Mouse (Mus musculus) forebrain, postnatal 0 days (tissue): ENCODE measurements around the gene Rbp1. TPM values are rescaled to one million over a fixed set of nuclear protein-coding genes. Genes with fewer than 3 reads are reported as not detected.

ENCODE experiments used
- ATAC-seq: fragments of 200-750 bp; cut with Nextera tagmentation; 2 replicates; pipeline ENCODE4 v1.8.0; 2017; ENCODE audit warnings: mild to moderate bottlenecking, moderate library complexity
- DNase-seq: peaks from one replicate; pipeline ENCODE4 v3.0.0-alpha.2; 2015
- H3K27ac ChIP-seq: fragments of 300-500 bp; sonication (generic); 2 replicates; pipeline ENCODE4 v1.5.1; 2014; ENCODE audit warnings: low read depth, mild to moderate bottlenecking, antibody characterized with exemption, low read length, moderate library complexity, mixed read lengths
- H3K27me3 ChIP-seq: fragments of 300-500 bp; sonication (generic); 2 replicates; pipeline ENCODE4 v1.6.1; 2014; ENCODE audit warnings: mild to moderate bottlenecking, low read length, mixed read lengths; ENCODE audit not compliant: insufficient read depth
- H3K36me3 ChIP-seq: fragments of 300-500 bp; sonication (generic); 2 replicates; pipeline ENCODE4 v1.6.1; 2014; ENCODE audit warnings: mild to moderate bottlenecking, moderate library complexity; ENCODE audit not compliant: insufficient read depth
- H3K4me1 ChIP-seq: fragments of 300-500 bp; sonication (generic); 2 replicates; pipeline ENCODE4 v1.6.1; 2014; ENCODE audit warnings: antibody characterized with exemption; ENCODE audit not compliant: insufficient read depth
- H3K4me2 ChIP-seq: fragments of 300-500 bp; sonication (generic); 2 replicates; pipeline ENCODE4 v1.6.1; 2014; ENCODE audit warnings: low read depth, mild to moderate bottlenecking, moderate library complexity
- H3K4me3 ChIP-seq: fragments of 300-500 bp; sonication (generic); 2 replicates; pipeline ENCODE4 v1.5.1; 2014; ENCODE audit warnings: low read depth, low read length, mixed read lengths
- H3K9ac ChIP-seq: fragments of 300-500 bp; sonication (generic); 2 replicates; pipeline ENCODE4 v1.6.1; 2014; ENCODE audit warnings: mild to moderate bottlenecking
- H3K9me3 ChIP-seq: fragments of 300-500 bp; sonication (generic); 2 replicates; pipeline ENCODE4 v1.6.1; 2016; ENCODE audit warnings: low read length
- CTCF ChIP-seq: sonication (generic); IDR thresholded peaks from 2 replicates; pipeline ENCODE4 v1.5.1; 2016; ENCODE audit warnings: antibody characterized with exemption, control low read depth, low read depth
- WGBS: fragments of 180-500 bp; shearing (Covaris S2); extraction: QIAGEN DNeasy Blood & Tissue Kit; methylation state at CpG from one replicate; pipeline ENCODE4 v1.1.7; 2014; 5-methylcytosine and 5-hydroxymethylcytosine counted together
- polyA plus RNA-seq: library from polyadenylated mRNA; unstranded; fragments of >200 nt; fragmentation: Nextera tagmentation; extraction: Ambion mirVana; gene quantifications from 2 replicates; pipeline ENCODE4 v1.2.1, GENCODE M21; 2015
- total RNA-seq: library from RNA; depleted of rRNA; stranded (reverse); fragments of >200 nt; gene quantifications from 2 replicates; pipeline ENCODE4 v1.2.3, GENCODE M21; 2014; rRNA removed

The Rbp1 gene
- total RNA-seq: 12.4 and 12.9 TPM in 2 replicates
- 32.1 and 41.6 TPM in 2 replicates for polyA plus RNA-seq

DNA sequence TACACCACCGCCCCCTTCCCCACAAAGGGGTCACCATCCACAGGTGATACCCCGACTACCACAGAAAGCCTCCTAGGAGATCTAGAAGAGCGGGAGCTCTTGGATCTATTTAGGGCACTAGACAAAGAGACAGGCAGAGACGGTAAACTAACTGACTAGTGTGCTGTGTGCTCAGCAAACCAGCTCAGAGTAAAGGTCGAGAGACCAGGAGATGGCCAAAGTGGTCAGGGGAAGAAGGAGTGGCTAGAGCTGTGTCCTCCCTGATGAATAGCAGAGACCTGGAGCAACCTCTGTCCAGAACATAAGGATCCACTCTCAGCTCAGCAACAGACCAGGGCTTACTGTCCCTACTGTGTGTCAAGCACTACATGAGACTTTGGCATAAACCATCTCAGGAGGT, at the start of gene Rbp1:
Gene Rbp1, plus strand, starts transcription at position 306 of the 400 bp plus-strand sequence.
- ATAC-seq (no peak), DNase-seq (no peak)
- no peak within 1 kb of the TSS for H3K9ac ChIP-seq
- no peak within 1 kb of the TSS for H3K4me3 ChIP-seq
- TF ChIP-seq CTCF: no peak
- peaks cover 4% of the 10 kb centered on the region; the same call in 1 of the 2 replicates for H3K27me3 ChIP-seq
- H3K9me3 ChIP-seq: no peaks in the 10 kb centered on the region
- no peaks in the 10 kb centered on the region for H3K36me3 ChIP-seq
- no peak within 1 kb of the TSS for H3K4me2 ChIP-seq
- 86% methylated on average over 5 of the region's 5 CpGs for WGBS
- H3K4me1 ChIP-seq: peaks cover 6% of the 10 kb centered on the region; the same call in 1 of the 2 replicates
- H3K27ac ChIP-seq: no peak within 1 kb of the TSS

GRCm38 (mm10) chr9:98373358-98373757, 49.4 kb upstream of the Rbp1 start:
- Histone ChIP-seq H3K9ac (no peak overlapping the region), H3K27me3 (no peaks in the 10 kb centered on the region), H3K4me3 (no peak overlapping the region), H3K36me3 (no peaks in the 10 kb centered on the region), H3K27ac (no peak overlapping the region), H3K9me3 (no peaks in the 10 kb centered on the region), H3K4me2 (no peak overlapping the region), H3K4me1 (no peaks in the 10 kb centered on the region; the same call in 1 of the 2 replicates)
- no peak for TF ChIP-seq CTCF
- no peak for ATAC-seq
- DNase-seq: no peak
- WGBS: 94% methylated on average over 5 of the region's 5 CpGs

DNA sequence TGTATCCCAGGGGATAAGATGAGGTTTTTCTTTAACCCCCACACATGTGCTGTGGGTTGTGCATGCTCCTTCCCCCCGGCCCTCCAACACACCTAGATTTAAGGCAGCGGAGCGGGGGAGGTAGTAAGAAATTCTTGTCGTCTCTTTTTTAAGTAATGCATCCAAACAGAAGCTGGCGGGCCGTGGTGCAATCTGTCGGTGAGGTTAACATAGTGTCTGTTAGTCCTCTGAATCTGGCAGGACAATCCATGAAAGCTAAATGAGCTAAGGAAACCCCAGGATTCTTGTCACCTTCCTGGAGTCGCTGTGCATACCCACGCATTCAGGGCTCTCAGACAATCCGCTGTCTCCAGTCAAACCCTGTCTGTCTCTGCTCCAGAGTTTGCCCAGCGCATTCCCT, 47.9 kb upstream of the Rbp1 start:
- ATAC-seq (no peak), DNase-seq (no peak)
- Histone ChIP-seq H3K9me3 (no peaks in the 10 kb centered on the region), H3K9ac (no peak overlapping the region), H3K36me3 (no peaks in the 10 kb centered on the region), H3K4me1 (no peaks in the 10 kb centered on the region), H3K4me2 (no peak overlapping the region), H3K27ac (no peak overlapping the region), H3K27me3 (no peaks in the 10 kb centered on the region), H3K4me3 (no peak overlapping the region)
- no peak for TF ChIP-seq CTCF
- 54% methylated on average over 11 of the region's 11 CpGs for WGBS

DNA sequence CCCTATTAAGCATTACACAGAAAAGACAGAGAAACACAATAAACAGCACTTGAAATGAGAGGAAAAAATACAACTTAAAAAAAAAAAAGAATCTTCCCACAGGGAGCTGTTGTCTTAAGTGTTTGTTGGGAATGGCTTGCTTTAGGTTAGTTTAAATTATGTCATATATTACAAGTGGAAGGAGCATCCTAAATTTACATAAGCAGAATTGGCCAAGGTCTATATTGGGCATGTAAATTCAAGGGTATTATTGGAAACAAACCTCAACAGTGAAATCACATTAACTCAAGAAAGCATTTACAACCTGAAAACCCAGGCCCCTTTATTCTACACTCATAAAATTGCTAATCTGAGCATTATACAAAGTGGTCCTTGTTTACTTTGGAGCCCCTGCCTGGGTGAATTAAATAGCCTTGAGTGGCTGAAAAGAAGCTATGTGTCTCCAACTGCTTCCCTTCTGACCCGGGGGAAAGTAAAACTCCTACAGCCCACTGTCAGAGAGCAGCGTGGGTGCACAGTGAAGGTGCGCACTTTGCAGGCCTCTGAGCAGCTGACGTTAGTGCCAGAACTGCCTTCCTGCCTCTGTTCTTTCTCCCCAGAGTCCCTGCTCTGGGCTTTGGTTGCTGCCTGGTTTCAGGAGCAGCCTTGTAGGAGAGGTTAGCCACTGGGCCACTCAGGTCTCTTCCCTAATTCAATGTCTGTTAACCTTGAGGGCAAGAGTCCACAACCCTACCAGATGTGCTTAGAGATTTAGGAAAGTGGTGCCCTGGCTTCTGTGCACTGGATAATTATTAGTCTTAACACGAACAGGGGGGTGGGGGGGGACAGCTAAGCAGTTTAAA, 47.2 kb upstream of the Rbp1 start:
- H3K4me2 ChIP-seq: no peak overlapping the region
- no peak overlapping the region for H3K4me3 ChIP-seq
- no peaks in the 10 kb centered on the region for H3K27me3 ChIP-seq
- H3K36me3 ChIP-seq: no peaks in the 10 kb centered on the region
- no peaks in the 10 kb centered on the region for H3K9me3 ChIP-seq
- DNase-seq: no peak
- no peak overlapping the region for H3K9ac ChIP-seq
- H3K4me1 ChIP-seq: no peaks in the 10 kb centered on the region
- no peak overlapping the region for H3K27ac ChIP-seq
- no peak for ATAC-seq
- TF ChIP-seq CTCF: no peak
- 35% methylated on average over 5 of the region's 5 CpGs for WGBS

DNA sequence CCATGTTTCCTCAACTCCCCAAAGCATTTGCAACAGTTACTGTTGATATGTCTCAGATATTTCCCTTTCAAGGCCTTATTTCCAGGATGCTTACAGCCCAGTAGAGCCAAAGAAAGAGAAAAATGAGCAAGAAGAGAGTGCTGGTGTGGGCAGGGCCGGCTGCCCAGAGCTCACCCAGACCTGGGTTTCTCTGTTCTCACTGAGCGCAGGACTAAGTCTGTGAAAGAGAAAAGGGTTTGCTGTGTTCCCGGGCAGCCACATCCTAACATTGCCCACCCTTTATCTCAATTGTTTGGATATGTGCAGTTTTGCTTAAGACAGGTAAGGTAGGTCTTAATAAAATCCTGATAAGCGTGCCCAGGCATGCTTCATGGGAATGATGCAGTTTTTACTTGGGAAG, 43.0 kb upstream of the Rbp1 start:
- no peaks in the 10 kb centered on the region for H3K36me3 ChIP-seq
- TF ChIP-seq CTCF: no peak
- no peak for DNase-seq

GRCm38 (mm10) chr9:98380593-98380992, 42.2 kb upstream of the Rbp1 start:
- H3K4me2 ChIP-seq: no peak overlapping the region
- TF ChIP-seq CTCF: no peak
- 95% methylated on average over 9 of the region's 9 CpGs for WGBS
- H3K4me1 ChIP-seq: no peaks in the 10 kb centered on the region
- H3K27ac ChIP-seq: no peak overlapping the region
- no peak for ATAC-seq
- no peaks in the 10 kb centered on the region for H3K27me3 ChIP-seq
- DNase-seq: no peak
- H3K4me3 ChIP-seq: no peak overlapping the region
- no peaks in the 10 kb centered on the region for H3K9me3 ChIP-seq
- no peaks in the 10 kb centered on the region for H3K36me3 ChIP-seq
- no peak overlapping the region for H3K9ac ChIP-seq

More for the DNA sequence above, 43.0 kb upstream of the Rbp1 start:
- no peak for ATAC-seq
- Histone ChIP-seq H3K9ac (no peak overlapping the region), H3K27me3 (no peaks in the 10 kb centered on the region), H3K4me1 (no peaks in the 10 kb centered on the region), H3K27ac (no peak overlapping the region), H3K4me3 (no peak overlapping the region), H3K9me3 (no peaks in the 10 kb centered on the region), H3K4me2 (no peak overlapping the region)
- 66% methylated on average over 4 of the region's 4 CpGs for WGBS
